Mouse (Mus musculus): ENCODE measurements around the gene C1galt1. TPM values are rescaled to one million over a fixed set of nuclear protein-coding genes. Genes with fewer than 3 reads are reported as not detected.

Gene C1galt1
- polyA plus RNA-seq, 1 experiment: 7.3 TPM

- no peak for TF ChIP-seq POLR2A (IDR thresholded peaks at IDR 0.05; ENCODE audit: borderline replicate concordance, extremely low read depth, insufficient read depth, insufficient read length, poor library complexity, severe bottlenecking)
- TF ChIP-seq CTCF (IDR thresholded peaks at IDR 0.05; ENCODE audit: borderline replicate concordance, extremely low read depth, insufficient read depth, insufficient read length): no peak
- peak; percentile 43 for DNase-seq (ENCODE audit: low read depth)
Measured at GRCm38 (mm10) chr6:7861033-7861432, 16.4 kb downstream of the C1galt1 start.

DNA sequence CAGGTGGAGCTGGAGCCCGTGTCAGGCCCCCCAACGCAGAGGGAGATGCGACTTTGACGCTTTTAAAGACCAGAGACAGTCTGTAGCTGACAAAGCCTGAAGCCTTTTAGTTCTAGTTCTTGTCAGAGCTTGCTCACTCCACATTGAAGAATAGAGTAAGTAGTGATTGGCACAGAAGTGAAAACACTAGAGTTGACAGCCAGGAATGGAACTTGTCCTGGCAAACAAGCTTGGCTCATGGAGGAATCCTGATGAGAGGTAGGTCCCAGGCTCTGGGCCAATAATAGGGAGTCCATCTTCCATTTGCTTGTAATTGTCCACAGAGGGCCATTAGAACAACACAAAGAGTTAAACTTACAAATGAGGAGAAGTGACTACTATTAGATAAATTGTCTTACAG is 18.7 kb downstream of the C1galt1 start:
- TF ChIP-seq POLR2A (IDR thresholded peaks at IDR 0.05; ENCODE audit: borderline replicate concordance, extremely low read depth, insufficient read depth, insufficient read length, poor library complexity, severe bottlenecking) (no peak), CTCF (IDR thresholded peaks at IDR 0.05; ENCODE audit: borderline replicate concordance, extremely low read depth, insufficient read depth, insufficient read length) (no peak)
- DNase-seq (ENCODE audit: low read depth): peak; percentile 43

DNA sequence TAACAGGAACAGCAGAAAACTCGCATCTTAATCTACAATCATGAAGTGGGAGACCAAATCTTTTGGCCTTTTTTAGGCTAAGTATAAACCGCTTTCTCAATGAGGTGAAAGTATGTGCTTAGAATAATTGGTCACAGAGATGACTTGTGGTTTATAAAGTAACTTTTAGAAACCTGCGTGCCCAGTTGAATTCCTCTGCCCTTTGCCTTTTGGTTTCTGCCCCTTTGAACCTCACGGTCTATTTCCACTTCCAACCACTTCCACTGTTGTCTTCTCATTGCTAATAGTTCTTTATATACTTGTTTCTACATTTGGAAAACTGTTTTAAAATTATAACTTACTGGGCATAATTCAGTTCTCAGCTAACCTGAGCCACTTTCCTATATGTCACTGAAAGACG is 32.2 kb downstream of the C1galt1 start:
- no peak for DNase-seq (ENCODE audit: low read depth)
- TF ChIP-seq CTCF (IDR thresholded peaks at IDR 0.05; ENCODE audit: borderline replicate concordance, extremely low read depth, insufficient read depth, insufficient read length) (no peak), POLR2A (IDR thresholded peaks at IDR 0.05; ENCODE audit: borderline replicate concordance, extremely low read depth, insufficient read depth, insufficient read length, poor library complexity, severe bottlenecking) (no peak)

DNA sequence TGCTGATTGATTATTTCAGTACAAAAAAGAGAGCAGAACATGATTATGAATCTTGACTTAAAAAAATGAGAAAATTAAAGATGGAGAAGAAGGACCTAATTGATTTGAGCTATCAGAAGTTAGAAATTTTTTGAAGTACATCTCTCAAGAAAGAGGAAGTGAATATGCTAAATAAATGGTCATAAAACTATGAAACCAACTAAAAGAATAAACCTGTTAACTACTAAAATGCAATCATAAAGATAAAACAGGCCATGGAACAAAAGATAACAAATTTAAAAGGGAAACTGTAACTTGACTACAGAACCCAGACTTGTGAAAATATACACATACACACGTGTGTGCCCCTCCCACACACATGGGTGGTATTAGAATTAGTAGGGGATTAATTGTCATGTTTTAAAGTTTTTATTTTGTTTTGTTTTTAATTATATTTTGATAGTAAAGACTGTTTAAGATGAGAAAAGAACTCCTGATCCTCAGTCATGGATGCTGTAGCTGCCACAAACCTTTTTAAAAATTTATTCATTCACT is 37.0 kb downstream of the C1galt1 start:
- TF ChIP-seq CTCF (IDR thresholded peaks at IDR 0.05; ENCODE audit: borderline replicate concordance, extremely low read depth, insufficient read depth, insufficient read length): no peak
- TF ChIP-seq POLR2A (IDR thresholded peaks at IDR 0.05; ENCODE audit: borderline replicate concordance, extremely low read depth, insufficient read depth, insufficient read length, poor library complexity, severe bottlenecking): no peak
- no peak for DNase-seq (ENCODE audit: low read depth)

DNA sequence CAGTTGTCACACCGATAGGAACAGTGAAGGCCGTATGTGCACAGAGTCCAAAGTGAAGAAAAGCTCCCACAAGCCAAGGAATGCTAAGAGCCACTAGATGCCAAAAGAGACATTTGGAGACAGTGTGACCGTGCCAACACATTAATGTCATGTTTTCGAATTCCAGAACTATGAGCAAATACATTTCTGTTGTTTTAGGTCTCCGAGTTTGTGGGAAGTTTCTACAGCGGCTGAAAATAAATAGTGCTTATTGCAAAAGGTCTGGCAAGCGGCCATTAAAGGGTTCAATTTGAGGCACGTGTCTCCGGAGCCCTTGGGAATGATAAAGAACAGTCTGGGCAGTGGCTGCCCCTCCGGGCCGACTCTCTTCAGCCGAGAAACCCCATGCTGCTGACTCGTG is 37.9 kb downstream of the C1galt1 start:
- no peak for TF ChIP-seq CTCF (IDR thresholded peaks at IDR 0.05; ENCODE audit: borderline replicate concordance, extremely low read depth, insufficient read depth, insufficient read length)
- TF ChIP-seq POLR2A (IDR thresholded peaks at IDR 0.05; ENCODE audit: borderline replicate concordance, extremely low read depth, insufficient read depth, insufficient read length, poor library complexity, severe bottlenecking): no peak
- peak; percentile 20 for DNase-seq (ENCODE audit: low read depth)

DNA sequence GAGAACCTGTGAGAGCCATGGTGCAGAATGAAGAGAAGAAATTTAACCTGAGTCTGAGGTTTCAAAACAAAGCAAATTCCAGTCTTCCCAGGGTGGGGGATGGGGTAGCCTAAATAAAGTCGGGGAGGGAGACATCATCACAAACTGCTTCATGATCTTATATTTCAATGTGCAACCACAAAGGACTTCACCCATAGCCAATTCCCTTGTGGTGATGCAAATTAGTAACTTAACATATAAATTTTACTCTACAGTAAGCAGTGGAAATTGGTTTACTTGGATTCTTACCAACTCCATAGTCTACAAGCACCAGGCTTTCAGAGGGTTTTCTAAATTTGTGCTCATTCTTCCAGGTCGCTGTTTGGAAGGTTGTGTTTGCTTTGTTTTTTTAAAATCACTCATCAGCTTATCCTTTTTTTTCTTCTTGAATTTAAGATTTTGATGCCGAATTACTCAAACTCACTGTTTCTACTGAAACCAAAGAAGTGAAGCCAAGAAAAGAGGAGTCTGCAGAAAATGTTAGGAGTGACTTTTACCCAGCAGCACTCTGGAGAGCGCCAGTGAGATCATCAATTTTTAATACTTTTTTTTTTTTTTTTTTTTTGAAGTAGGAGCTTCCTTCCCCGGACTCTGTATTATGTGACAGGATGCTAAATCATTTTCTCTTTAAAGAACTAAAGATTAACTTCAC is 41.5 kb downstream of the C1galt1 start:
- DNase-seq (ENCODE audit: low read depth): no peak
- TF ChIP-seq CTCF (IDR thresholded peaks at IDR 0.05; ENCODE audit: borderline replicate concordance, extremely low read depth, insufficient read depth, insufficient read length) (no peak), POLR2A (IDR thresholded peaks at IDR 0.05; ENCODE audit: borderline replicate concordance, extremely low read depth, insufficient read depth, insufficient read length, poor library complexity, severe bottlenecking) (no peak)

DNA sequence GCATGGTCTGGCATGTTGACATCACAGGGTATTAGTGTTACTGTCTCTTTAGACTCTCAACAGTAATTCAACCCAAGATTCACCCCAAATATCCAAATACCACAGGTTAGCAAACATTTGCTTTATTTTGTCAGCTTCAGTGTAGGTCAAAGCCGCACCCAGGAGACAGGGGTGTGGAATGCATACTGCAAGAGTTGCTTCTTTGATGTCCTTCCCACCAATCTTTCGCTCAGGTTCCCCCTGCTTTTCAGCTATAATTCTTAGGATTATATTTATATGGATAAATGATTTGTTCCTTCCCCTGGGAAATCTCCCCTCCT is 42.0 kb downstream of the C1galt1 start:
- no peak for TF ChIP-seq CTCF (IDR thresholded peaks at IDR 0.05; ENCODE audit: borderline replicate concordance, extremely low read depth, insufficient read depth, insufficient read length)
- no peak for TF ChIP-seq POLR2A (IDR thresholded peaks at IDR 0.05; ENCODE audit: borderline replicate concordance, extremely low read depth, insufficient read depth, insufficient read length, poor library complexity, severe bottlenecking)
- DNase-seq (ENCODE audit: low read depth): no peak

GRCm38 (mm10) chr6:7896339-7896738 is 51.7 kb downstream of the C1galt1 start:
- TF ChIP-seq CTCF (IDR thresholded peaks at IDR 0.05; ENCODE audit: borderline replicate concordance, extremely low read depth, insufficient read depth, insufficient read length): no peak
- TF ChIP-seq POLR2A (IDR thresholded peaks at IDR 0.05; ENCODE audit: borderline replicate concordance, extremely low read depth, insufficient read depth, insufficient read length, poor library complexity, severe bottlenecking): no peak
- no peak for DNase-seq (ENCODE audit: low read depth)

- TF ChIP-seq POLR2A (IDR thresholded peaks at IDR 0.05; ENCODE audit: borderline replicate concordance, extremely low read depth, insufficient read depth, insufficient read length, poor library complexity, severe bottlenecking) (no peak), CTCF (IDR thresholded peaks at IDR 0.05; ENCODE audit: borderline replicate concordance, extremely low read depth, insufficient read depth, insufficient read length) (no peak)
- no peak for DNase-seq (ENCODE audit: low read depth)
Measured at GRCm38 (mm10) chr6:7912015-7912414, 67.4 kb downstream of the C1galt1 start.

Other genes with a start within 250 kb of the C1galt1 start
- gene Asns, start 151.6 kb upstream of the C1galt1 start, polyA plus RNA-seq (2012; rRNA removed): 27.5 and 35.1 TPM in 2 replicates